Mouse (Mus musculus) megakaryocyte progenitor cell, adult 5-6 weeks (primary cell): ENCODE data around the gene Nhlrc4. TPM values are rescaled to one million over a fixed set of nuclear protein-coding genes. Genes with fewer than 3 reads are reported as not detected.
A peak's percentile ranks its signal among the peaks of the same experiment; 100 is the strongest.

ENCODE experiments used
- ATAC-seq: replicated peaks from 2 replicates; pipeline ENCODE4 v1.8.0; 2016; ENCODE audit warnings: mild to moderate bottlenecking, moderate TSS enrichment, inconsistent platforms; ENCODE audit not compliant: poor library complexity
- total RNA-seq, 2 experiments: library from RNA; stranded (forward) in 1 of 2; stranded (reverse) in 1 of 2; fragments of 157-497, 149-512 nt in 1 of 2; fragments of 200-1000 nt in 1 of 2; gene quantifications; 2 replicates each; pipeline versions ENCODE4 v1.2.3 to v1.2.4; 2015 to 2017

Gene Nhlrc4
- total RNA-seq, 2 experiments from 2014 or later: not detected

- ATAC-seq: no peak
These were observed 10.2 kb downstream of the Nhlrc4 start for GRCm38 (mm10) chr17:25934526-25934925.

DNA sequence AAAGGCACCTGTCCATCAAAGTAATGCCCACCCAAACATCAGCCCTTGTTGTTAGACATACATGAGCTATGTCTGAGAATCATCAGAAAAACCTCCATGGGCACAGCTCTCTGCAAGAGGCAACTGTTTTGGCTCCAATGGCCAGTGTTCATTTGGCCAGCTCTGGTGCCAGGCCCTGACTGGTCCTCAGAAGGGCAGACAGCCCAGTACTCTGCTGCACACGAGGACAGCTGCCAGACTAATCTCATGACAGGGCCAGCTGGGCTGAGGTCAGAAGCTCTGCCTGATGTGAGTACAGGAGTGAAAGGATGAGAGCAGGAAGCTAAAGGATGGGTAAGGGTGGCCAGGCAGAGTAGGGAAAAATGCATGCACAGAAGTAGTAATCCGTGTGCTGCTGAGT, 19.4 kb downstream of the Nhlrc4 start:
- ATAC-seq: no peak

GRCm38 (mm10) chr17:25922120-25922519, 22.6 kb downstream of the Nhlrc4 start:
- no peak for ATAC-seq

DNA sequence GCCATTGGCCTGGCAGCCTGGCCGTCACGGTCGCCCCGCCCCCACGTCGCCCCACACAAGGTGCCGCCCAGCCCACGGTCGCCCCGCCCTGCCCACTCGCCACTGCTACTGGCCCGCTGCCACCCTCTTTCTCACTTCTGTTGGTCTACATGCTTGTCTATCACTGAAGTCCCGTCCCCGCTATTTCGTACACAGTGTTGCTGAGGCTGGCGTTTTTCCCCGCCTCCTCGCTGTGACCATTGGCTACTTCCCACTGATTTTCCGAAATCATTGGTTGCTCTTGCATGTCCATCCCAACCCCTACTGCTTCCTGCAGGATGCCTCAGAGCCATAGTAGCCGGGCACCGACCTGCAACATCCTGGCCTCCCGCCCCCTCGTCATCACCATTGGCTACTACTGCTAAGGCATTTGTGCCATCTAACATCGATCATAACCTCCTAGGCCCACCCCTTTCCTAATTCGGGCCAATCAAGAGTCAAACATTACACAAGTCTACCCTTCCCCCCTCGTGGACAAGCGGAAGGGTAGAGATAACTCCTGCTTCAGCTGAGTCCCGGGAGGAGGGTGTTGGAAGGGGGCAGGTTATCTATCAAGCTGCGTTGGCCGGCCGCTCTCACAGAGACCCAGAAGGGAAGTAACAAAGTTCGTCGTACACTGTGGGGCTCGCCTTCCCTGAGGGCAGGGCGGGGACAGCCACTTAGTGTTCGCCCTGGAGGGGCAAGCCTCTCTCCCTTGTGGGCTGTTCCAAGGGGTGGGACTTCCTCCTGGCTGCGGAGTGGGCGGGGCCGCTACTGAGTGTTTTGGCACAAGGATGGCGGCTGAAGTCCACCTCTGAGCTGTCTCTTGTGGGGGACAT, 24.7 kb downstream of the Nhlrc4 start:
- peak; percentile 87 for ATAC-seq

DNA sequence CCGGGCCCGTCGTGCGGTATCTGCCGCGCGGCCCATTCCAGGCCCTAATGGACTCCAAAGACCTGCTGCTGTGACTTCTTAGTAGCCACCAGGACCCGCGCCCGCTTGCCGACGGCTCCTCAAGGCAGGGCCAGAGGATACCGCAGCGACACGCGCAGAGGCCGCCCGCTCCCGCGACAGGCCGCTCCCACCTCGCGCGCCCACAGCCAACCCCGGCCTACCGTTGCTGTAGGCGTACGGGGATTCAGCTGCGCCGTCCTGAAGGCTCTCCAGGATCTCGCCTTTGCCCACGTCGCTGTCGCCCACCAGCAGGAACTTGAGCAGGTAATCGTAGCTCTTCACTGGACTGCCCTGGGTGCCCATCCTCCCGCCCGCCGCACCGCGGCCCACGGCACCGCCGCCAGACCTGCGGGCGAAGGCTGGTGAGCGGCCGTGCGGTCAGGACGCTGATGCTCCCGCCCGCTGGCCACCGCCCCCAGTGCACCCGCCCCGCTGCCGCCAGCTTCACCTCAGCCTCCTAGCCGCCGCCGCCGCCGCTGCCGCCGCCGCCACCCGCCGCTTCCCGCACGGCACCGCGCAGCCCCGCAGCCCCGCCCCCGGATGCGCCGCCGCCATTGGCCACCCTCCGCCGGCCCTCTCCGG, 25.5 kb downstream of the Nhlrc4 start, which contains the start of gene Rab40c:
Gene Rab40c (minus strand): TSS at position 584 of the 642 bp plus-strand sequence.
- no peak for ATAC-seq

DNA sequence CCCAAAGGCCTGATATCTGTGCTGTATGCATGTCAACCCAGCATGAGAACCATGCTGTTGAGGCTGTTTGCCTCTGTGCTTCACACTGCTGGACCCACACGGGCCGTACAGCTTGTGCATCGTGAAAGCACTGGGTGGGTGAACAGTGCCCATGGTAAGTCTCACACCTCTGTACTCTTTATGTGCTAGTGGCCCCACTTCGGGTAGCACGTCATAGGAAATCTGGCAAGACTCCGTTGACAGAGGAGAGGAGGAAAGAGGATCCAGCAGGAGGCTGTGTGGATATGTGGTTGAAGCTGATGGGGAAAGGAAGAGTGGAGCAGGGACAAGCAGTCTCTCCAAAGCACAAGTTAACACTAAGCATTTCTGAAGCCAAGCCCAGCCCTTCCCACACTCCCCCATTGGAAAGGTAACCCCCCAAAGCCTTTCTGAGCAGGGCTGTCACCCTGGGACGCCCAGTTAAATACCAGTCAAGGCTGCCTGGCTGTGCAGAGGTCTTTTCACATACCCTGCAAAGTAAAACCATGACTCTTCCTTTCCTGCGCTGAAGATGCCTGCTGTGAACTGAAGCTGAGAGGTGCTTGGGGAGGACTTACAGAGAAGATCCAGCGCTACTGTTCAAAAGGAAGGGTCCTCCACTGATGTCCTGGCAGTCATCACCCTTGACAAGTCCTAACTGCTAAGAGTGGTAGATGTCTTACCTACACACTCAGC, 26.6 kb downstream of the Nhlrc4 start:
- ATAC-seq: no peak

- ATAC-seq: no peak
These were observed 27.7 kb downstream of the Nhlrc4 start for GRCm38 (mm10) chr17:25916931-25917647.

- ATAC-seq: no peak
These were observed 30.5 kb downstream of the Nhlrc4 start for GRCm38 (mm10) chr17:25914295-25914694.

DNA sequence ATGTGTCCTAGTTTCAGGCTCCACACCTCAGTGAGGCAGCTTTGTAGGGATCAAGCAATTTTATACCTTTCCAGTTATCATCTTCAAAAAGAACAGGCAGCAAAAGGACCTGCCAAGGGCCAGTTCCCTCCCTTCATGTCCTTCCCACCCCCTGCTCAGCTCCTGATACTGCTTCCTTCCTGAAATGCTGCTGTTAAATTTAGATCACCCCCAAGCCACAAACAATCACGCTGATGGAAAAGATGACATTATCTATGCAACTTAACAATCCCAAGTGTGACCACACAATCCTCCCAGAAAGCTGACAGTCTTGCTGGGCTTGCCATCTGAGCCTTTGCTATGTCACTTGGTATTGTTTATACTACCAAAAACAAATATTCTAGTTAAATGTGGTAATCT, 30.9 kb downstream of the Nhlrc4 start:
- ATAC-seq: peak; percentile 54

DNA sequence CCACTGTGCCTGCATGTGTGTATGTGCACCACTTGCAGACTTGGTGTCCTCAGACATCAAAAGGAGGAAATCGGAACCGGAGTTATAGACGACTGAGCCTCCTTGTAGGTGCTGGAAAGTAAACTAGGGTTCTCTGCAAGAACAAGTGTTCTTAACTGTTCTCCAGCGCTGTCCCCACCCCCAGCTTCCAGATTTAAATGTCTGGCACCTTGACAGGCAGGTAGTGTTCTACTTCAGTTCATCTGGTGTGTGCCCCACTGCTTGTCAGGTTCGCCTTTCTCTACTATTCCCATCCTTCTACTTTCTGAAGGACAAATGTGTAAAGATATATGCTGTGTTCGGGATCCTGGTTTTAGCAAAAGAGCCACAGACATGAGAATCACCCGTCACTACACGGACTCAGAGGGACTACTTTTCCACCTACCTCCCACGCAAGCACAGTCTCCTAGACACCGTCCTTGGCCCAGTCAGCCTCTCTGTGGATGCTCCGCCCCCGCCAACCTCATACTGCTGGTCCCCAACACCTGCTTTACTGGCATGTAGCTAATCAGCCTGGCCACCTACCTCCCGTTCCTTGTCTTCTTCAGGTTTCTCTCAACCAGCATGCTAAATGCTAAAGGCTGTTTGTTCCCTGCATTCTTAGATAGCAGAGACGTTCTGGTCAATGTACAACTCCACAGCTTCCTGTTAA, 31.4 kb downstream of the Nhlrc4 start:
- 0 out of 2 replicates have a peak, but pooled peaks have one; percentile 14 for ATAC-seq

DNA sequence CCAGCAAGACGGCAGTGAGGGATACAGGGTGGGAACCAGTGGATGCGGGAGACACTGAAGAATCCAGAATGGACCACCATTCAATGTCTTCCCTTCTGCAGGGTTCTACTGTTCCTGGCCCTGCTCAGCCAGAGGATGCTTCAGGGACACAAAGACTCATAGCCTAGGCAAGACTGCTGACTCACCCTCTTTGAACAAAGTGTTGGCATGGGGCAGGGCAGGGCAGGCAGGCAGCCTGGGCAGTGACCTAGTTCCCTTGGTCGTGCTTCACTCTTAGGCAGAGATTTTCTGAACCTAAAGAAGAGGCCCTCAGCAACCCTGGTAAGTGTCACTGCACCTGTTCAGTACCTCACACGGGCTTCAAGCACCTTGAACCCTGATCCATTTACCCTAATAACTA, 32.9 kb downstream of the Nhlrc4 start:
- ATAC-seq: 0 out of 2 replicates have a peak, but pooled peaks have one; percentile 23

DNA sequence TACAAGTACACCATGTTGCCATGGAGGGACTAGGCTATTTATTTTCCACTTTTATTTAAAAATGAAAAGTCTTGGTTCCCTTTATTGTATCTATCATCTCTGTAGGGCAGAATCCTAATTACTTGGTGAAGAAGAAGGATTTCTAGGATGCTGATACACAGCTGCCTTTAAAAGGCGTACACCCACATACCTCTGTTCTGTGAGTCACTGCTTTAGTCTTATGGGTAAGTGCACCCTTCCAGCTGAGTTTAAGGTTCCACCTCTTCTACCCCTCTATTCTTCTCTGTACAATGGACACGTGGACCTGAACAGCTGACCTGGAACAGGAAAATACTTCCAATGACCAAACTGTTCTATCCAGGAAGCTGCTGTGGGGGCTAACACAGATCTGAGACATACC, 37.1 kb downstream of the Nhlrc4 start:
- ATAC-seq: no peak

DNA sequence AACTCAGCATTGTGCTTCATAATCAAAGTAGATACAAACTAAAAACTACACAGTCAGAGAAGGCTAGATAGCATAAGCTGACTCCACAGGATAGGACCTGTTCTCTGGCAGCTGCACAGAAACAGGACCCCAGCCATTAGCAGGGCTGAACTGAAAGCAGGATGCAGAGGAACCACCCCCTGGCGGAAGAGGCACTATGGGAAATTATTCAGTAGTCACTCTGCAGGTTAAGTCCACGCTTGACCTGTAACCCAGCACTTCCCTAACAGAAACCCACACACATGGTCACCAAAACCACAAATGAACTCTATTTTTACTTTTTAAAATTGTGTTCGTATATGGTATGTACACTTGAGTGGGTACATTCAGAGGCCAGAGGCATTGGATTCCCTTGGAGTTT, 41.7 kb downstream of the Nhlrc4 start:
- no peak for ATAC-seq

DNA sequence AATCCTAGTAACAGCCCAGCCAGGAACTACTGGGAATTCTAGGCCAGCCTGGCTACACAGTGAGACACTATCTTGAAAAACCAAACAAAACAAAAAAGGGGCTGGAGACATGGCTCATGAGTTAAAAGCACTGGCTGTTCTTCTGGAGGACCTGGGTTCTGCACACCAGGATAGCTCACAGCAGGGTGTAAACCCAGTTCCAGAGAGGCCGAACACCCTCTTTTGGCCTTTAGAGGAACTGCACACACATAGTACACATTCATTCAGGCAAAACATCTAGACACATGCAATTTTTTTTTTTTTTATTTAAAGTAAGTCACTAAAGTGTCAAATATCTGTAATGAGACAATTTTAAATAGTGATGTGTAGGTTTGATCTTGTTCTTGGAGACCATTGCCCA, 44.6 kb downstream of the Nhlrc4 start:
- ATAC-seq: no peak

- ATAC-seq: no peak
These were observed 48.9 kb downstream of the Nhlrc4 start for GRCm38 (mm10) chr17:25895891-25896290.

- ATAC-seq: no peak
These were observed 49.3 kb downstream of the Nhlrc4 start for GRCm38 (mm10) chr17:25895415-25895814.

DNA sequence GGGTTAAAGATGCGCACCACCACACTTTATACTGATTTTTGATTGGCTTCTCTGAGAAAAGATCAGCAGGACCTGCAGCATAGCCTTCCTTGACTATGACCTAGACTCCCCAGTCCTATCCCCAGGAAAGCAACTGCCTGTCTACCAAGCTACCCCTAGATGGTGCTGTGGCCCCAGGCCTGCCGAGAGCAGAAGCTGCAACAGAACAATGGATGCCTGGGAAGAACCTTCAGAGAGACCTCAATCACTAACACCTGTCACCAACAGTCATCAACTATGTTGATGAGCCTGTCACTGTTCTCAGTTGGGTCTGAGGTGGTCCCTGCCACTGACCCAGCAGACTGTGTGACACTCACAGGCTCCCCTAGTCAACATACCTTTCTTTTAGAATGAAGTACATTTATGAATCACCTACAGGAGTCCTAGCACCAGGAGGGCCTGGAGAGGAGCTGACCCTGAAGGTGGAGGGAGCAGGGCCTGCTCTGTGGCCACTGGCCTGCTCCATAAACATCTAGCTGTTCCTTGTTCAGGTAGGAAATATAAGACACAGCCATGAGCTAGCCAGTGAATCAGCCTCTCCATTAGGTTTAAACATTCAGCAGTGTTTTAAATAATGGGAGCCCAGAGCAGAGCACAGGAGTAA, 50.7 kb downstream of the Nhlrc4 start:
- ATAC-seq: peak; percentile 97
